Mouse (Mus musculus) midbrain, embryonic 13.5 days (tissue): ENCODE results near the gene Thap12. TPM values are rescaled to one million over a fixed set of nuclear protein-coding genes. Genes with fewer than 3 reads are reported as not detected.

Experiments
- ATAC-seq: fragments of 200-750 bp; cut with Nextera tagmentation; 2 replicates; pipeline ENCODE4 v1.8.0; 2017; ENCODE audit warnings: mild to moderate bottlenecking, moderate TSS enrichment, moderate library complexity
- H3K27ac ChIP-seq: fragments of 300-500 bp; sonication (generic); 2 replicates; pipeline ENCODE4 v1.5.1; 2015; ENCODE audit warnings: inconsistent platforms, mild to moderate bottlenecking, moderate library complexity
- H3K27me3 ChIP-seq: fragments of 300-500 bp; sonication (generic); 2 replicates; pipeline ENCODE4 v1.6.1; 2015; ENCODE audit warnings: mild to moderate bottlenecking, inconsistent platforms
- H3K36me3 ChIP-seq: fragments of 300-500 bp; sonication (generic); 2 replicates; pipeline ENCODE4 v1.6.1; 2015; ENCODE audit warnings: mild to moderate bottlenecking, inconsistent platforms
- H3K4me1 ChIP-seq: fragments of 300-500 bp; sonication (generic); replicated peaks from 2 replicates; pipeline ENCODE4 v1.6.1; 2015; ENCODE audit warnings: inconsistent platforms
- H3K4me2 ChIP-seq: fragments of 300-500 bp; sonication (generic); replicated peaks from 2 replicates; pipeline ENCODE4 v1.6.1; 2015; ENCODE audit warnings: moderate library complexity, mild to moderate bottlenecking, inconsistent platforms
- H3K4me3 ChIP-seq: fragments of 300-500 bp; sonication (generic); replicated peaks from 2 replicates; pipeline ENCODE4 v1.5.1; 2015; ENCODE audit warnings: mild to moderate bottlenecking, inconsistent platforms
- H3K9ac ChIP-seq: fragments of 300-500 bp; sonication (generic); replicated peaks from 2 replicates; pipeline ENCODE4 v1.6.1; 2015; ENCODE audit warnings: mild to moderate bottlenecking, inconsistent platforms
- H3K9me3 ChIP-seq: fragments of 300-500 bp; sonication (generic); 2 replicates; pipeline ENCODE4 v1.6.1; 2016; ENCODE audit warnings: mild to moderate bottlenecking, inconsistent platforms
- WGBS: fragments of 180-500 bp; shearing (Covaris S2); methylation state at CpG from one replicate; pipeline ENCODE4 v1.1.7; 2015; 5-methylcytosine and 5-hydroxymethylcytosine counted together
- polyA plus RNA-seq: library from polyadenylated mRNA; unstranded; fragments of >200 nt; fragmentation: Nextera tagmentation; extraction: Ambion mirVana; gene quantifications from 2 replicates; pipeline ENCODE4 v1.2.1, GENCODE M21; 2015

Thap12 gene
- polyA plus RNA-seq, 1 experiment from 2014 or later, result 52.2 TPM

DNA sequence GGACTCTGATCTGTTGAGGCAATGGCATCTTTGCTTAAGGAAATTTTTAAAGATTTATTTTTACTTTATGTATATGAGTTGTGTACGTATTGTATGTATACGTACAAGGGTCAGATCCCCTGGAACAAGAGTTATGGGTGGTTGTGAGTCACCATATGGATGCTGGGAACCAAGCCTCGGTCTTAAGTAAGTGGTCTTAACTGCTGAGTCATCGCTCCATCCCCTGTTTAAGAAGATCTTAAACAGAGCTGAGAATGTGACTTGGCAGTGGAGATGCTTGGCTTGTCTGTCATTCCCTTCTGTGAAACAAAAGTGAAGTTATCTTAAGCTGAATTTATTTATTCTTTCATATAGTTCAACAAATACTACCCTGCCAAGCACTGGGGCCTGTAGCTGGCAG is 31.1 kb downstream of the Thap12 start:
- WGBS, result 85% methylated on average over 4 of the region's 4 CpGs
- Histone ChIP-seq H3K4me3 (no peak overlapping the region), H3K4me1 (peaks cover 18% of the 10 kb centered on the region; the same call in 1 of the 2 replicates), H3K9me3 (no peaks in the 10 kb centered on the region), H3K9ac (no peak overlapping the region), H3K27ac (no peak overlapping the region), H3K36me3 (no peaks in the 10 kb centered on the region), H3K27me3 (peaks cover 3% of the 10 kb centered on the region; the same call in 1 of the 2 replicates), H3K4me2 (no peak overlapping the region)
- ATAC-seq, result no peak

DNA sequence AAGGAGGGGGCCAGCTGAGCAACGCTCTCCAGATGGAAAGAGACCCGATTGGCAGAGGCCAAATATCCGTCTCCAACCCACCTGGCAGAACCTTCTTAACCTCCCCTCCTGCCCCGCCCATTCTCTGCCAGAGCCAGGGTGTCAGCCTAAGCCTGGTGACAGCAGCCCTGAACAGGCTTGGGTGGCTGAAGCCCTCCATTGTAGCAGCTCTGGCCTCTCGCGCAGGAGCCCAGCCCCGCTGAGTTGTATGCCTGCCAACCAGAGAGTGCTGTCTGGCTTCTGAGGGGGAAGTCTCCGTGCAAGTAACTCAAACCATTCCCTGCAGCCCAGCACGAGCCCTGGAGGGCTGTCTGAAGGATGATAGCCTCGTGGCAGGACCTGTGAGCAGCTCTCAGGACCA is 32.0 kb downstream of the Thap12 start:
- H3K4me3 ChIP-seq, result no peak overlapping the region
- peaks cover 3% of the 10 kb centered on the region; the same call in 1 of the 2 replicates for H3K27me3 ChIP-seq
- no peak overlapping the region for H3K4me2 ChIP-seq
- no peaks in the 10 kb centered on the region for H3K36me3 ChIP-seq
- no peak overlapping the region for H3K9ac ChIP-seq
- 0 out of 2 replicates have a peak, but pooled peaks have one; percentile 30 for ATAC-seq
- no peak overlapping the region for H3K27ac ChIP-seq
- WGBS, result 23% methylated on average over 10 of the region's 10 CpGs
- peaks cover 14% of the 10 kb centered on the region; the same call in 1 of the 2 replicates for H3K4me1 ChIP-seq
- no peaks in the 10 kb centered on the region for H3K9me3 ChIP-seq

DNA sequence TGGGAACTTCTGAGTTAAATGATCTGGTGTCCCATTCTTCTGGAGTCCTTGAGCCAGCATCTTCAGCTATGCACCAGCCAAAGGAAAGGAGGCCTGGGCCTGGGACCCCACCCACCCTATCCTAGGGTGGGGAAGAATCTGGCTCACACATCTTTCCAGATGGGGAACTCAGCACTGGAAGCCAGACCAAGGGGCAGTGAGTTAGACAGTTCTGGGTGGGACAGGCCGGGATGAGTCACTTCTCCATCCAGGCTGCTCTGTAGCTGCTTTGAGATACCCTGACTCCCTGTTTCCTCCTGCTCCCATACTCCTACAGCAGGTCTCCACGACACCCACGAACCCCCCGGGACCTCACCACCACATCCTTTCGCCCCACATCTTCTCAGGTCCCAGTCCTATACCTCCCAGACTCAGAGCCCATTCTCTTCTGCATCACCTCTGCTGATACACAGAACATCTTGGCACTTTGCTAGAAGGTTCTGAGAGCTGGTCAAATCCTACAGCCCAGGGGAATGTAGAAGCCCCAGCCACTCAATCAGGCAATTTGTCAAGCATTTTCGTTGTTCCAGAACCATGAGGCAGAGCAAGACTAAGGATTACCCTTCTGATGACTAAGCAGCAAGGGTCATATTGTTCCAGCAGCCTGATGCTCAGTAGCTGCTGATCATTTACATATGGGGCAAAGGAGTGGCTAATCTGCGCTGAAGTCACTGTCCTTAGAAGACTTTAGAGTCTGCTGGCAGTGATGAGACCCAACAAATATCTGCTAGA is 34.1 kb downstream of the Thap12 start:
- H3K4me3 ChIP-seq, result no peak overlapping the region
- H3K27me3 ChIP-seq, result peaks cover 3% of the 10 kb centered on the region; the same call in 1 of the 2 replicates
- H3K9ac ChIP-seq, result no peak overlapping the region
- H3K4me2 ChIP-seq, result no peak overlapping the region
- peaks cover 18% of the 10 kb centered on the region; the same call in 1 of the 2 replicates for H3K4me1 ChIP-seq
- 76% methylated on average over 7 of the region's 7 CpGs for WGBS
- H3K9me3 ChIP-seq, result no peaks in the 10 kb centered on the region
- H3K36me3 ChIP-seq, result no peaks in the 10 kb centered on the region
- no peak for ATAC-seq
- no peak overlapping the region for H3K27ac ChIP-seq

DNA sequence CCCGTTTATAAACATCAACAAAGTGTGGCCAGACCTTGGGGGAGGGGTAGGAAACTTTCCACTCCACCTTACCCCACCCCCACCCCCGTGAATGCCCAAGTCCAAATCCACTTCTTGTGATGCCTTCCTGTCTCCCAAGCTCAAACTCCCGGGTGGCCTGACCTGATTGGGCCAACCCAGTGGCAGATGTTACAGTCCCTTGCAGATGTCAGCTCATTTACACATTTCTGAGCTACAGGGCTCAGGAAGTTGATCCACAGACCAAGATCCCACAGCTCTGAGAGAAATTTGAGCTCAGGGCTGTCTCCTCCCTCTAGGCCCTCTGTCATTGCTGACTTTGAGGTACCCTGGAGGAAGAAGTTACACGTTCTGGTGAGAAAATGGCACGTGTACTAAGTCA is 37.5 kb downstream of the Thap12 start:
- 29% methylated on average over 5 of the region's 5 CpGs for WGBS
- Histone ChIP-seq H3K9ac (no peak overlapping the region), H3K9me3 (no peaks in the 10 kb centered on the region), H3K27me3 (peaks cover under 1% of the 10 kb centered on the region; the same call in 1 of the 2 replicates), H3K27ac (no peak overlapping the region), H3K4me1 (peaks cover 12% of the 10 kb centered on the region; the same call in 1 of the 2 replicates), H3K4me2 (no peak overlapping the region), H3K36me3 (no peaks in the 10 kb centered on the region), H3K4me3 (no peak overlapping the region)
- no peak for ATAC-seq

DNA sequence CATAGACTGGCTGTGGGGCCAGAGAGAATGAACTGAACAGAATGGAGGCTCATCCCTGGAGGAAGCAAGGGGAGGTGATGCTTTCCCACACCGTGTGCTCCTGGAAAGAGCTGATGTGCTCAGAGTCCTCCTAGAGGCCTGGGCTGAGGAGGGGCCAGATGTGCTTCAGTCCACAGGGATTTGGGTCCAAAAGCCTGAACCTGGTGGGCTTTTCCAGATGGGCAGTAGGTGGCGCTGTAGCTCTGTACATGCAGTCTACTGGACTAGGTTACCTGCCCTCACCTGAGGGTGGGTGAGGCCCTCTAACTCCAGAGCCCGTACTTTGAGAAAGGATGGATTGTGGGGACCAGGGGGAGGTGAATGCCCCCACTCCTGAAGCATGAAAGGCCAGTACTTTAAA is 40.4 kb downstream of the Thap12 start:
- H3K27me3 ChIP-seq, result no peaks in the 10 kb centered on the region
- peaks cover 12% of the 10 kb centered on the region; the same call in 1 of the 2 replicates for H3K4me1 ChIP-seq
- H3K4me3 ChIP-seq, result no peak overlapping the region
- no peaks in the 10 kb centered on the region for H3K9me3 ChIP-seq
- WGBS, result 7% methylated on average over 3 of the region's 3 CpGs
- H3K4me2 ChIP-seq, result no peak overlapping the region
- no peak overlapping the region for H3K27ac ChIP-seq
- H3K36me3 ChIP-seq, result no peaks in the 10 kb centered on the region
- peak; percentile 45 for ATAC-seq
- no peak overlapping the region for H3K9ac ChIP-seq

DNA sequence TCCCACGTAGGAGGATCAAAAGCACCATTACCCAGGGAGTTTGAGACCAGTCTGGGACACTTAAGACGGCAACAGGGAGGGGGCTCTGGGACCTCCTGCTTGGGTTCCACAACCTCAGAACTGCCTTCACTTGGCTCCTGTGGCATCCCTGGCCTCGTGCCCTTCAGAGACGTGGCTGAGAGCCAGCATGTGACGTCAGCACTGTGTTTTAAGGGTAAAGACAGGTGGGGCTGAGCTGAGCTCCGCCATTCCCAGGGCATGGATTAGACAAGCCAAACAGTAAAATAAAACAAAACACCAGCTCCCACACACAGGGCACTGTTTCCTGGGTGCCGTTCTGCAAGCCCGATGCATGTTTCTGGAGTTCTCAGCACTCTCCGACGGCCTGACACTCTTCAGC is 47.5 kb downstream of the Thap12 start:
- H3K27ac ChIP-seq, result no peak overlapping the region
- no peak overlapping the region for H3K4me3 ChIP-seq
- H3K4me1 ChIP-seq, result no peaks in the 10 kb centered on the region
- no peaks in the 10 kb centered on the region for H3K27me3 ChIP-seq
- ATAC-seq, result no peak
- no peak overlapping the region for H3K4me2 ChIP-seq
- H3K9me3 ChIP-seq, result no peaks in the 10 kb centered on the region
- 77% methylated on average over 10 of the region's 10 CpGs for WGBS
- no peak overlapping the region for H3K9ac ChIP-seq
- H3K36me3 ChIP-seq, result no peaks in the 10 kb centered on the region

DNA sequence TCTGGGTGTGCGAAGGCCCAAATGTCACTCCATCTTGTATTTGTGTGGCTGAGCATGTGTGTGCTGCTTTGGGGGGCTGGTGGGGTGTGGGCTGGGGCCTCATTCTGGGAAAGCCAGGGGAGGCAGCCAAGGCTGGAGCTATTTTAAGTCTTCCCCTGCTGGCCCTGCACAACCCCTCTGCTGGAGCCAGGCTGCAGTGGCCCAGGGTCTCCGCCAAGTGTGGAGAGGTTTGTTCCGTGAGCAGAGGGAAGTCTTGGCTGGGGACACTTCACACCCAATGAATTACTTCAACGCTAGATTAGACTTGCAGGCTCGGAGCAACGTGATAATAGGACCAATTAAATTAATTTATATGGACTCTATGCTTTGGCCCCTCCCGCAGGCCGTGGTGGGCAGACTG is 49.8 kb downstream of the Thap12 start:
- H3K4me2 ChIP-seq, result no peak overlapping the region
- H3K27ac ChIP-seq, result no peak overlapping the region
- H3K4me1 ChIP-seq, result no peaks in the 10 kb centered on the region
- H3K4me3 ChIP-seq, result no peak overlapping the region
- H3K27me3 ChIP-seq, result no peaks in the 10 kb centered on the region
- H3K36me3 ChIP-seq, result no peaks in the 10 kb centered on the region
- H3K9me3 ChIP-seq, result no peaks in the 10 kb centered on the region
- H3K9ac ChIP-seq, result no peak overlapping the region
- 86% methylated on average over 8 of the region's 8 CpGs for WGBS
- no peak for ATAC-seq

DNA sequence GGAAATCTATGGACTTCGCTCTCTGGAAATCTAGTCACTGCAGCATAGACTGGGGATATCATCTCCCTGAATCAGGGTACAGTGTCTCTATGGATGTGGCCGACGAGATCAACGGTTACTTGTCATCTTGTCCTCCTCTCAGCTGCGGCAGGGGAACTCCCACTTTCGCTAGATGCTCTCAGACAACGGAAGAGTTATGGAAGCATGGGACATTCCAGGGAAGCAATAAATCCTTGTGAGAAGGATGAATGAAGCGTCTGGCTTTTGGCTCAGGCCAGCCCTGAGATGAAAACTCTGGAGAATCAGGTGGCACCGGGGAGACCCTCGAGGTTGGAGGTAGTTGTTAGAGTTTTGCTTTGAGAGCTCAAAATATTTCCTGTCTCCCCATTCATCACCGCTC is 53.1 kb downstream of the Thap12 start:
- H3K4me2 ChIP-seq, result no peak overlapping the region
- no peak overlapping the region for H3K27ac ChIP-seq
- no peak overlapping the region for H3K4me3 ChIP-seq
- no peak for ATAC-seq
- no peaks in the 10 kb centered on the region for H3K9me3 ChIP-seq
- WGBS, result 91% methylated on average over 11 of the region's 11 CpGs
- no peaks in the 10 kb centered on the region for H3K27me3 ChIP-seq
- no peak overlapping the region for H3K9ac ChIP-seq
- no peaks in the 10 kb centered on the region for H3K36me3 ChIP-seq
- no peaks in the 10 kb centered on the region for H3K4me1 ChIP-seq

DNA sequence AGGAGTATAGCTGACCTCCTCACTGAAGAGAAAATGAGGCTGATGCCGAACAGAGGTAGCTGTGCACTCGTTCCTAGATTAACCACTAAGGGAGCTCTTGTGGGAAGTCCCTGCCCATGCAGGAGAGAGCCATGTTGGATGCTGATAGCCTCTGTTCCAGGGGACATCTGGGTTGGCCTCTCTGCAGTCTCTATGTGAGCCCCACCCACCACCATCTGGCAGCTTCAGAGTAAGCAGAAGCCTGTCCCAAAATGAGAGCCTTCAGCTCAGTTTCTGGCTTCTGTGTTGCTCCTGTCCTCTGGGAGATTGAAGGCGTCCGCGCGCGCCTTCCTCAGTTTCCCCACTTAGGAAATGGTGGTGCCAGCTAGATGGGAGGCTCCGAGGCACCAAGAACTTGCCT is 53.7 kb downstream of the Thap12 start:
- H3K4me3 ChIP-seq, result no peak overlapping the region
- ATAC-seq, result no peak
- 82% methylated on average over 8 of the region's 8 CpGs for WGBS
- no peaks in the 10 kb centered on the region for H3K27me3 ChIP-seq
- H3K36me3 ChIP-seq, result no peaks in the 10 kb centered on the region
- H3K4me2 ChIP-seq, result no peak overlapping the region
- no peak overlapping the region for H3K9ac ChIP-seq
- no peaks in the 10 kb centered on the region for H3K9me3 ChIP-seq
- no peak overlapping the region for H3K27ac ChIP-seq
- no peaks in the 10 kb centered on the region for H3K4me1 ChIP-seq

DNA sequence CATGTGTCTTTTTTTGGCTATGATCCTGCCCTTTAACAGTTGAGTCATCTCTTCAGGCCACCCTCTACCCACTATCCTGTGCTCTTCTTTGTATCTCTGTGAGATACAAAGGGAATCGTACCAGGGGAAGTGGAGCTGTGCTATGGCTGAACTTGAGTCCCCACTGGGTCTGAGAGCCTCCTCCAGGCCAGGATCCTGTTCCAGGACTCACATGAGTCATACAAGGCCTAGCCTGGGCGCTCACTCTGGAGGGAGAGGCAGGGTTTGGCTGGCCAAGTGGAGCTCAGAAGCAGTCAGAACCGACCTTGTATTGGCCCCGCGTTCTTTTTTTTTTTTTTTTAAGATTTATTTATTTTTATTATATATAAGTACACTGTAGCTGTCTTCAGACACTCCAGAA is 57.2 kb downstream of the Thap12 start:
- Histone ChIP-seq H3K36me3 (no peaks in the 10 kb centered on the region), H3K27ac (no peak overlapping the region), H3K4me3 (no peak overlapping the region), H3K9ac (no peak overlapping the region), H3K27me3 (no peaks in the 10 kb centered on the region), H3K4me1 (no peaks in the 10 kb centered on the region), H3K4me2 (no peak overlapping the region), H3K9me3 (no peaks in the 10 kb centered on the region)
- 89% methylated on average over 5 of the region's 5 CpGs for WGBS
- ATAC-seq, result no peak

DNA sequence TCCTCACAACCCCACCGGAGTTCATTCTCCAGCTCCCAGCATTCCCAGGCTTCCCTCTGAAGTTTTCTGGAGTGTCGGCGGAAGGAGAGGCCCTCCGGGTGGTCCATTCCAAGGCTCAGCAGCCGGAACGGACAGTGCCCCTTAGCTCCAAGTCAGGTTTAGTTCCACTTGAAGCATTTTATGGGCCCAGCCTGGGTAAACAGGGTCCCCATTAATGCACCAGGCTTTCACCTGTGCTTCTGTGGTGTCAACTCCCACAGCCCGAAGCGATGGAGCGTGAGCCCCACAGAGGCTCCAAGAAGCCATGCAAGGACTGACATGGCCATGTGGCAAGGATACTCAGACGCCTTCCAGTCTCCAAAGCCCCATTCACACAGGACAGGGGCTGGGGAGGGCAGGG is 61.0 kb downstream of the Thap12 start:
- no peak for ATAC-seq
- Histone ChIP-seq H3K4me3 (no peak overlapping the region), H3K4me2 (no peak overlapping the region), H3K36me3 (no peaks in the 10 kb centered on the region), H3K9ac (no peak overlapping the region), H3K4me1 (no peaks in the 10 kb centered on the region), H3K27ac (no peak overlapping the region), H3K9me3 (no peaks in the 10 kb centered on the region), H3K27me3 (no peaks in the 10 kb centered on the region)
- 84% methylated on average over 10 of the region's 10 CpGs for WGBS

DNA sequence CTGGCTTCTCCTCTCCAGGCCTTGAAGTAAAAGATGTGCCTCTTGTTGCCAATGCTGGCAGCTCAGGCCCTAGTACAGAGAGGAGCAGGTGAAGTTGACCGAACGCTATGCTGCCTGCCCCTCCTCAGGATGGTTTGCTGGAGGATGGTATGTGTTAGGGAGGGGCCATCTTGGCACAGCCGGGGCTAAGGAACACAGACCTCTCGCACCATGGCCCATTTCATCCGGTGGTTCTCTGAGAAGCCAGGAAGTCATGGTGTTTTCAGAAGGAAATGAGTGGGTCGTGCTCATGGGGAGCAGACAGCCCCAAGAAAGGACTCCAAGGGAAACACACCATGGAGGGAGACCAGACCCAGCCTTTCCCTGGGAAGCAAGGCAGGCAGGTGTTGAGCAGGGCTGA is 64.4 kb downstream of the Thap12 start:
- Histone ChIP-seq H3K27me3 (no peaks in the 10 kb centered on the region), H3K9ac (no peak overlapping the region), H3K4me2 (no peak overlapping the region), H3K9me3 (no peaks in the 10 kb centered on the region), H3K27ac (no peak overlapping the region), H3K36me3 (no peaks in the 10 kb centered on the region), H3K4me1 (peaks cover 15% of the 10 kb centered on the region; the same call in 1 of the 2 replicates), H3K4me3 (no peak overlapping the region)
- 85% methylated on average over 6 of the region's 6 CpGs for WGBS
- ATAC-seq, result no peak
